Mouse (Mus musculus): Measurements from ENCODE around the gene Rph3a. TPM values are rescaled to one million over a fixed set of nuclear protein-coding genes. Genes with fewer than 3 reads are reported as not detected.

The Rph3a gene
- polyA plus RNA-seq, 1 experiment: 0.23 TPM

DNA sequence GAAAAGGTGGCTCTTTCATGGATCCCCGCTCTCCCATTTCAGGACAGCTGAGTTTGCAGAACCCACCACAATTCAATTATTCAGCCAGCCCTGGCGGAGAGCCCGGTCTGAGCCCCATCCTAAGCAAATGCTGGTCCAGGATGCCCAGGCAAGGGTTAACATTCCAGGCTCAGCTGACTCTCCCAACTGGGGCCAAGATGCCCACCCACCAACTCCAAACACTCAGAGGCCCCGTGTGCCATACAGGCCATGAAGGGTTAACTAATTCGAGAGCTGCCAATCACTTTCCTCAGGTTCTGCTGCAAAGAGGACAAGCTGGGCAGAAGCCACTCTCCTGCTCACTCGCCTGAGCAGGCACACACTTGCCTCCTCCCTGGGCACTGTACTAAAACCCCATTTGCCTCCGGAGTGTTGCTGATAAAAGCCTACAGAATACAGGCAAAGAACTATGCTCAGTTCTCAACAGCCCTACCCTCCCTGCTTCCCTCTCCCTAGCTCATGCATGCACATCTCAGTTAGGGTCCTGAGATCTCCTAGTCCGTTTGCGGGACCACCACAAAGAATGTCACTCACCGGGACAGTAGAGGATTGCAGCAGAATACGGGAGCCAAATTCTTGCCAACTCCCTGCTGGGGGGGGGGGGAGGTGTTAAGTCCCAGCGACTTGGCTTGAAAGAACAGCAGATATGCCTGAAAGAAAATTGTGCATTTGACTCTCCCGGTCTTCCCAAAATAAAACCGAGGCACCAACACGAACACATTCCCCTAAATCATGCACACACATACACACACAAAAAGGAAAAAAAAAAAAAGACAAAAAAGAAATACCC is 1.3 kb downstream of the Rph3a start:
- H3K27me3 ChIP-seq (ENCODE audit: control insufficient read depth, insufficient read depth, low read length): no peaks in the 10 kb centered on the region; the same call in 1 of the 2 replicates
- no peak for DNase-seq
- no peak overlapping the region for H3K27ac ChIP-seq (ENCODE audit: control insufficient read depth, insufficient read depth, low read length)
- H3K4me1 ChIP-seq (replicated peaks; ENCODE audit: control insufficient read depth, insufficient read depth, low read length): peaks cover 2% of the 10 kb centered on the region
- no peak overlapping the region for H3K4me3 ChIP-seq (ENCODE audit: control insufficient read depth, insufficient read depth, low read length)
- H3K36me3 ChIP-seq (ENCODE audit: control insufficient read depth, insufficient read depth, low read length): no peaks in the 10 kb centered on the region
- TF ChIP-seq CTCF (IDR thresholded peaks at IDR 0.05; ENCODE audit: borderline replicate concordance, control insufficient read depth, extremely low read depth, insufficient read depth, low read length, poor library complexity): no peak
- no peak for TF ChIP-seq POLR2A (IDR thresholded peaks at IDR 0.05; ENCODE audit: control insufficient read depth, extremely low read depth, insufficient read depth, low read length, poor library complexity)
- 22% methylated on average over 15 of the region's 15 CpGs for WGBS

DNA sequence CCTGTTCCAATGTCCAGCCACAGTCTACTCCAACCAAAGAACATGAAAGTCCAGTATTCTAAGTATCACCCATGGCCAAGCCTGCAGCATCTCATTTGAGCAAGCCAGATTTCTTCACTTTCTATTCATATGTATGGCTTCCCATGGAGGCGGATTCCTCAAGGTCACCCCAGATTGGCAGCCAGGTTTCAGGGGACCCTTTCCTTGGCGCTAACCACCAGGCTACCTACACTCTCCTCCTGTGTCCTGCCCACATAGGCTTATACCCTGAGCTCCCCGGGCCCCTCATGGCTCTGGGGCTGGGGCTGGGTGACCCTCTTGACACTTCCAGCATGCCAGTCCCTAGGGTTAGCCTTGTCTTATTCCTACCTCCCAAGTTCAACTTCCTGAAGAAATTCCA is 2.3 kb downstream of the Rph3a start:
- no peak overlapping the region for H3K4me3 ChIP-seq (ENCODE audit: control insufficient read depth, insufficient read depth, low read length)
- H3K36me3 ChIP-seq (ENCODE audit: control insufficient read depth, insufficient read depth, low read length): no peaks in the 10 kb centered on the region
- H3K4me1 ChIP-seq (replicated peaks; ENCODE audit: control insufficient read depth, insufficient read depth, low read length): peaks cover 4% of the 10 kb centered on the region
- no peak overlapping the region for H3K27ac ChIP-seq (ENCODE audit: control insufficient read depth, insufficient read depth, low read length)
- no peaks in the 10 kb centered on the region; the same call in 1 of the 2 replicates for H3K27me3 ChIP-seq (ENCODE audit: control insufficient read depth, insufficient read depth, low read length)
- 76% methylated on average over 3 of the region's 3 CpGs for WGBS
- no peak for DNase-seq
- TF ChIP-seq CTCF (IDR thresholded peaks at IDR 0.05; ENCODE audit: borderline replicate concordance, control insufficient read depth, extremely low read depth, insufficient read depth, low read length, poor library complexity) (no peak), POLR2A (IDR thresholded peaks at IDR 0.05; ENCODE audit: control insufficient read depth, extremely low read depth, insufficient read depth, low read length, poor library complexity) (no peak)

DNA sequence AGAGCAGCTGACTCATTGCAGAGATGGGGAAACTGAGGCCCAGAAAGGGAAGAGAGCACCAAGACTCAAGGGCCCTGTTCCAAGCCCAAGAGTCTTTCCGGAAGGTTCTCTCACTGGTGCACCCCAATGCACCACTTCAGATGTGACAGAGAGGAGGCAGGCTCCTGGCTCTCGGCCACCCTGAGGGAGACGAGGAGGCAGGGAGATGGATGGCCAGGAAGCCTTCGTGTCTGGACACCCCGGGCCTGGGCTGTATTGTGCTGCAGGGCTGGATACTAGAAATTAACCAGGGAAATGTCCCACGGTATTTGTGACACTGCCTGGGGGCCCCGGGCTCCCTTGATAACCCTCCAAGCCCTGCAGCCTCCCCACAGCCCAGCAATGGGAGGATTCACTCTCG is 2.8 kb downstream of the Rph3a start:
- DNase-seq: no peak
- Histone ChIP-seq H3K36me3 (ENCODE audit: control insufficient read depth, insufficient read depth, low read length) (no peaks in the 10 kb centered on the region), H3K27ac (ENCODE audit: control insufficient read depth, insufficient read depth, low read length) (no peak overlapping the region), H3K4me3 (ENCODE audit: control insufficient read depth, insufficient read depth, low read length) (no peak overlapping the region), H3K27me3 (ENCODE audit: control insufficient read depth, insufficient read depth, low read length) (no peaks in the 10 kb centered on the region; the same call in 1 of the 2 replicates), H3K4me1 (replicated peaks; ENCODE audit: control insufficient read depth, insufficient read depth, low read length) (peaks cover 4% of the 10 kb centered on the region)
- WGBS: 85% methylated on average over 8 of the region's 8 CpGs
- TF ChIP-seq CTCF (IDR thresholded peaks at IDR 0.05; ENCODE audit: borderline replicate concordance, control insufficient read depth, extremely low read depth, insufficient read depth, low read length, poor library complexity) (no peak), POLR2A (IDR thresholded peaks at IDR 0.05; ENCODE audit: control insufficient read depth, extremely low read depth, insufficient read depth, low read length, poor library complexity) (no peak)

DNA sequence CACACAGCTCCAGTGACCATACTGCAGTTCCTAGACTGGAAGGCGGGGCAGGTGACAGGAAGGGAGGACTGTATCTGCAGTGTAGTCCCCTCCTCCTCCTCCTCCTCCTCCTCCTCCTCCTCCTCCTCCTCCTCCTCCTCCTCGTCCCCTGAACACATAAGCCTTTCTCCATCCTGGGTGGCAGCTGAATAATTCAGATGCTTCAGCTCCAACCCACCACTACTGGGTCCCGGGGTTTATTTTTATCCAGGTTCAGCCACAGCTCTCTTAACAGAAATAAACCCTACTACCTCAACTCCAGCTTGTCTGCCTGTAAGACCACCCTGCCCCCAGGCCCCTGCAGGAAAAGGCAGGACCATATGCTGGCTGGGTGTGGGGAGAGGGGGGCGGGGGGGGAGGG is 3.7 kb downstream of the Rph3a start:
- TF ChIP-seq POLR2A (IDR thresholded peaks at IDR 0.05; ENCODE audit: control insufficient read depth, extremely low read depth, insufficient read depth, low read length, poor library complexity) (no peak), CTCF (IDR thresholded peaks at IDR 0.05; ENCODE audit: borderline replicate concordance, control insufficient read depth, extremely low read depth, insufficient read depth, low read length, poor library complexity) (no peak)
- Histone ChIP-seq H3K27ac (ENCODE audit: control insufficient read depth, insufficient read depth, low read length) (no peak overlapping the region), H3K27me3 (ENCODE audit: control insufficient read depth, insufficient read depth, low read length) (no peaks in the 10 kb centered on the region; the same call in 1 of the 2 replicates), H3K4me1 (replicated peaks; ENCODE audit: control insufficient read depth, insufficient read depth, low read length) (peaks cover 4% of the 10 kb centered on the region), H3K36me3 (ENCODE audit: control insufficient read depth, insufficient read depth, low read length) (no peaks in the 10 kb centered on the region), H3K4me3 (ENCODE audit: control insufficient read depth, insufficient read depth, low read length) (no peak overlapping the region)
- WGBS: 43% methylated on average over 3 of the region's 4 CpGs
- no peak for DNase-seq

DNA sequence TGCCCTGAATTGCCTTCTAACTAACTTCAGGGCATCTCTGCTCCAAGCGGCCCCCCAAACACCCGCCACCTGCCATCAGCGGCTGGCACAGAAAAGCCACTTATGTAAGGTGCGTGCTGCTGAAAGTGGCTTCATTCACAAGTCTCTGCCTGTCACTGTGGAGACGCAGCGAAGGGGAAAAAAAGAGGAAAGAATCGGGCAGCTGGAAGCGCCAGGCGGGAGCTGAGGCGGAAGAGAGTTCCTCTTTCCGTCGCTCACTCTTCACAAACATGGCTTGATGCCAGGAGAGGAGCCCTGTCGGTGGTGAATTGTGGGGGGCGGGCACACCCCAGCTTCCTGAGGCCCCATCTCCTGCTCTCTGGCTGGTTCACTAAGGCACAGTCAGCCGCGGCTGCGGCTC is 6.1 kb downstream of the Rph3a start:
- DNase-seq: no peak
- Histone ChIP-seq H3K27me3 (ENCODE audit: control insufficient read depth, insufficient read depth, low read length) (no peaks in the 10 kb centered on the region; the same call in 1 of the 2 replicates), H3K4me1 (replicated peaks; ENCODE audit: control insufficient read depth, insufficient read depth, low read length) (peaks cover 4% of the 10 kb centered on the region), H3K27ac (ENCODE audit: control insufficient read depth, insufficient read depth, low read length) (no peak overlapping the region), H3K36me3 (ENCODE audit: control insufficient read depth, insufficient read depth, low read length) (no peaks in the 10 kb centered on the region), H3K4me3 (ENCODE audit: control insufficient read depth, insufficient read depth, low read length) (no peak overlapping the region)
- no peak for TF ChIP-seq CTCF (IDR thresholded peaks at IDR 0.05; ENCODE audit: borderline replicate concordance, control insufficient read depth, extremely low read depth, insufficient read depth, low read length, poor library complexity)
- TF ChIP-seq POLR2A (IDR thresholded peaks at IDR 0.05; ENCODE audit: control insufficient read depth, extremely low read depth, insufficient read depth, low read length, poor library complexity): no peak
- 2% methylated on average over 17 of the region's 17 CpGs for WGBS

DNA sequence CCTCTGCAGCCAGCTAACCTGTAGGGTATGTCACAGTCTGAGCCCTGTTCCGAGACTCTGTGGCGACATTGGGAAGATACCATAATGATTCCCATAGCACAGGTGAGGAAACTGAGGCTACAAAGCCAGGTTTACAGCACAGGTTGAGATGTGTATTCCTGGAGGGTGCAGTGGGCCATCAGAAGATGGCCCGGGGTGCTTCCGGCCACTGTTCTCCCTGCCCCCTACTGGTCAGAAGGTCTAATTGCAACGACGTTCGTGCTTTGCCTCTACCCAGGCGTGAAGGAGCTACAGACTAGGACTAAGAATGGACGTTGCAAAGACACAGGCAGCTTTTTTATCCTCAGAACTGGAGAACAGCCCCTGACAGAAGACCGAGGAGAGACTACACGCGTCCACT is 10.3 kb downstream of the Rph3a start:
- Histone ChIP-seq H3K27ac (ENCODE audit: control insufficient read depth, insufficient read depth, low read length) (no peak overlapping the region), H3K36me3 (ENCODE audit: control insufficient read depth, insufficient read depth, low read length) (no peaks in the 10 kb centered on the region), H3K27me3 (ENCODE audit: control insufficient read depth, insufficient read depth, low read length) (no peaks in the 10 kb centered on the region; the same call in 1 of the 2 replicates), H3K4me1 (replicated peaks; ENCODE audit: control insufficient read depth, insufficient read depth, low read length) (peaks cover 4% of the 10 kb centered on the region), H3K4me3 (ENCODE audit: control insufficient read depth, insufficient read depth, low read length) (no peak overlapping the region)
- 43% methylated on average over 12 of the region's 12 CpGs for WGBS
- DNase-seq: peak; percentile 11
- TF ChIP-seq POLR2A (IDR thresholded peaks at IDR 0.05; ENCODE audit: control insufficient read depth, extremely low read depth, insufficient read depth, low read length, poor library complexity) (no peak), CTCF (IDR thresholded peaks at IDR 0.05; ENCODE audit: borderline replicate concordance, control insufficient read depth, extremely low read depth, insufficient read depth, low read length, poor library complexity) (peak; percentile 77; the same call in 1 of the 2 replicates)
